Mouse (Mus musculus) megakaryocyte progenitor cell, adult 5-6 weeks (primary cell): ENCODE measurements around the gene Nupl2. TPM values are rescaled to one million over a fixed set of nuclear protein-coding genes. Genes with fewer than 3 reads are reported as not detected.

Experiments
- ATAC-seq: replicated peaks from 2 replicates; pipeline ENCODE4 v1.8.0; 2016; ENCODE audit warnings: mild to moderate bottlenecking, moderate TSS enrichment, inconsistent platforms; ENCODE audit not compliant: poor library complexity
- total RNA-seq, 2 experiments: library from RNA; stranded (forward) in 1 of 2; stranded (reverse) in 1 of 2; fragments of 157-497, 149-512 nt in 1 of 2; fragments of 200-1000 nt in 1 of 2; gene quantifications; 2 replicates each; pipeline versions ENCODE4 v1.2.3 to v1.2.4; 2015 to 2017

Nupl2 gene
- total RNA-seq, 2 experiments from 2014 or later: 5.7 to 16.1 TPM

- no peak for ATAC-seq
These were observed 43.2 kb downstream of the Nupl2 start for GRCm38 (mm10) chr5:24207965-24208364.

- ATAC-seq: peak; percentile 79
These were observed 43.7 kb downstream of the Nupl2 start for GRCm38 (mm10) chr5:24208505-24208904.

GRCm38 (mm10) chr5:24213861-24214546, 49.2 kb downstream of the Nupl2 start:
- 0 out of 2 replicates have a peak, but pooled peaks have one; percentile 26 for ATAC-seq

- ATAC-seq: no peak
These were observed 49.8 kb downstream of the Nupl2 start for GRCm38 (mm10) chr5:24214547-24214878.

GRCm38 (mm10) chr5:24214900-24215299, 50.1 kb downstream of the Nupl2 start:
- ATAC-seq: no peak

Other genes starting within 250 kb of the Nupl2 start
- gene Fam126a, start 134.3 kb upstream of the Nupl2 start, total RNA-seq (2015): 14.0 and 16.8 TPM in 2 replicates
- gene Fam126a, start 134.3 kb upstream of the Nupl2 start, total RNA-seq (2017): 12.3 and 19.0 TPM in 2 replicates
- 22.2 and 23.3 TPM in 2 replicates for gene Klhl7, start 64.4 kb upstream of the Nupl2 start, total RNA-seq (2015)
- gene Klhl7, start 64.4 kb upstream of the Nupl2 start, total RNA-seq (2017): 17.0 and 18.4 TPM in 2 replicates
- not detected in 2 replicates for gene Kcnh2, start 186.6 kb downstream of the Nupl2 start, total RNA-seq (2015)
- 0.12 TPM in 1 of 2 replicates, not detected in the other for gene Kcnh2, start 186.6 kb downstream of the Nupl2 start, total RNA-seq (2017)
- gene Nos3, start 199.8 kb downstream of the Nupl2 start, total RNA-seq (2015): 0.12 TPM in 1 of 2 replicates, not detected in the other
- not detected in 2 replicates for gene Nos3, start 199.8 kb downstream of the Nupl2 start, total RNA-seq (2017)
- gene Atg9b, start 227.2 kb downstream of the Nupl2 start, total RNA-seq (2015): 0.90 and 1.9 TPM in 2 replicates
- 2.6 and 3.5 TPM in 2 replicates for gene Atg9b, start 227.2 kb downstream of the Nupl2 start, total RNA-seq (2017)
- gene Abcb8, start 228.7 kb downstream of the Nupl2 start, total RNA-seq (2015): 23.5 and 30.9 TPM in 2 replicates
- gene Abcb8, start 228.7 kb downstream of the Nupl2 start, total RNA-seq (2017): 12.2 and 18.1 TPM in 2 replicates
- 0.12 and 0.15 TPM in 2 replicates for gene Asic3, start 248.4 kb downstream of the Nupl2 start, total RNA-seq (2015)
- 0.20 TPM in 1 of 2 replicates, not detected in the other for gene Asic3, start 248.4 kb downstream of the Nupl2 start, total RNA-seq (2017)